In genomic region chr8:89059507-89059906, GRCm38 (mm10) we compare ENCODE assay signal across 25 mouse cellular contexts. TPM values are rescaled to one million over a fixed set of nuclear protein-coding genes. Genes with fewer than 3 reads are reported as not detected.
A peak's percentile ranks its signal among the peaks of the same experiment; 100 is the strongest.
DNase-seq lines count a peak whose midpoint lies in the region; ATAC-seq lines count a peak whose summit lies in the region.
"Had no signal": no experiment of that assay in that cellular context is flagged by ENCODE, and none has a peak within 500 bp of the region (broad histone marks: within the 10 kb centered on the region; RNA-seq: fewer than 3 reads in every experiment).

No protein-coding gene starts in this region.

- no peaks in the 10 kb centered on the region for H3K9me3 ChIP-seq in heart, embryonic 14.5 days (ENCODE audit: control insufficient read depth, low read length)
- H3K9me3 ChIP-seq: heart, embryonic 13.5 days; hindbrain, embryonic 12.5 days; kidney, embryonic 15.5 days; limb, embryonic 15.5 days; lung, embryonic 15.5 days; midbrain, embryonic 10.5 days; stomach, embryonic 15.5 days had no signal

- no peak for DNase-seq in heart, adult 11 months
- DNase-seq in lung, postnatal 14 days = peak; percentile 24
- DNase-seq in lung, adult 18-20 months = no peak
- peak; percentile 53 for DNase-seq in Muller cell, postnatal 12 days (ENCODE audit: inconsistent ontology term)
- peak; percentile 48 for DNase-seq in brain, adult 2 months (ENCODE audit: low read depth, low spot score)
- DNase-seq: adrenal gland, postnatal 10 days; cerebellum, adult 8-10 months; gastrocnemius, postnatal 25 days; heart, adult 2 months; kidney, adult 11 months; kidney, postnatal 36 days; thymus, postnatal 36 days had no signal

- H3K4me3 ChIP-seq in heart, embryonic 14.5 days (ENCODE audit: control insufficient read depth in 1 of 2, insufficient read depth in 1 of 2, low read depth in 1 of 2, low read length in 2 of 2) = no peak overlapping the region
- H3K4me3 ChIP-seq: heart, adult 2 months; heart, embryonic 13.5 days; hindbrain, embryonic 12.5 days; kidney, embryonic 15.5 days; limb, embryonic 15.5 days; lung, embryonic 15.5 days; midbrain, embryonic 10.5 days; myocyte; stomach, embryonic 15.5 days had no signal

- 12% methylated on average over 6 of the region's 6 CpGs for WGBS in heart, embryonic 14.5 days

- no peaks in the 10 kb centered on the region for H3K36me3 ChIP-seq in heart, embryonic 14.5 days (ENCODE audit: control insufficient read depth, insufficient read depth, low read length)
- H3K36me3 ChIP-seq: heart, embryonic 13.5 days; hindbrain, embryonic 12.5 days; kidney, embryonic 15.5 days; limb, embryonic 15.5 days; lung, embryonic 15.5 days; midbrain, embryonic 10.5 days; stomach, embryonic 15.5 days had no signal

- no peak overlapping the region for H3K4me2 ChIP-seq in heart, embryonic 14.5 days (ENCODE audit: low read length)
- H3K4me2 ChIP-seq: heart, embryonic 13.5 days; hindbrain, embryonic 12.5 days; kidney, embryonic 15.5 days; limb, embryonic 15.5 days; lung, embryonic 15.5 days; stomach, embryonic 15.5 days had no signal

- no peak overlapping the region for H3K27ac ChIP-seq in heart, embryonic 14.5 days (replicated peaks in 1 of 2; ENCODE audit: control insufficient read depth in 1 of 2, insufficient read depth in 1 of 2, low read depth in 2 of 2, low read length in 2 of 2)
- H3K27ac ChIP-seq: heart, adult 2 months; heart, embryonic 13.5 days; hindbrain, embryonic 12.5 days; kidney, embryonic 15.5 days; limb, embryonic 15.5 days; liver, embryonic 14.5 days; lung, embryonic 15.5 days; stomach, embryonic 15.5 days had no signal

- H3K4me1 ChIP-seq in heart, embryonic 14.5 days (ENCODE audit: control insufficient read depth in 2 of 2, insufficient read depth in 2 of 2, low read length in 2 of 2) = peaks cover 2 to 10% of the 10 kb centered on the region in 2 experiments
- H3K4me1 ChIP-seq: lung, embryonic 15.5 days; stomach, embryonic 15.5 days had no signal

- H3K27me3 ChIP-seq in heart, embryonic 14.5 days (ENCODE audit: control insufficient read depth, insufficient read depth, low read length) = peaks cover 18% of the 10 kb centered on the region
- H3K27me3 ChIP-seq: kidney, embryonic 15.5 days; limb, embryonic 15.5 days; stomach, embryonic 15.5 days had no signal

- 0 out of 2 replicates have a peak, but pooled peaks have one; percentile 36 for ATAC-seq in heart, embryonic 14.5 days (ENCODE audit: insufficient number of reproducible peaks, insufficient read depth, low FRiP score, low read depth)
- no peak for ATAC-seq in activated CD4-positive, CD25-positive, alpha-beta regulatory T cell, adult 4 months
- ATAC-seq: midbrain, embryonic 16.5 days had no signal

- H3K9ac ChIP-seq in heart, embryonic 14.5 days (ENCODE audit: low read length) = no peak overlapping the region
- H3K9ac ChIP-seq: heart, embryonic 13.5 days; hindbrain, embryonic 12.5 days; kidney, embryonic 15.5 days; limb, embryonic 15.5 days; liver, embryonic 14.5 days; lung, embryonic 15.5 days; stomach, embryonic 15.5 days had no signal

RNA-seq across cellular contexts. Expression of gene Sall1, which starts 15.5 kb away (rescaled TPM):
- polyA plus RNA-seq in heart, embryonic 14.5 days (2014; fragmentation: Nextera tagmentation; extraction: Ambion mirVana) = 4.7 and 5.1 TPM in 2 replicates
- not detected for polyA plus RNA-seq in activated CD4-positive, CD25-positive, alpha-beta regulatory T cell, adult 4 months (2017; shearing (Covaris generic))
- polyA plus RNA-seq: C2C12, myocyte had no signal

Comparison
In these comparisons a context has a peak if more than half of its experiments do, and no peak if none do; other contexts are left out.
1. DNase-seq: peak in lung, postnatal 14 days (single experiment), Muller cell, postnatal 12 days (single experiment) and brain, adult 2 months (single experiment); none in heart, adult 11 months (single experiment) and lung, adult 18-20 months (0 of 2).